Mouse (Mus musculus): ENCODE measurements around the gene Topors. TPM values are rescaled to one million over a fixed set of nuclear protein-coding genes. Genes with fewer than 3 reads are reported as not detected.

Topors gene
- total RNA-seq, 2 experiments from 2014 or later, result 21.6 to 21.7 TPM

DNA sequence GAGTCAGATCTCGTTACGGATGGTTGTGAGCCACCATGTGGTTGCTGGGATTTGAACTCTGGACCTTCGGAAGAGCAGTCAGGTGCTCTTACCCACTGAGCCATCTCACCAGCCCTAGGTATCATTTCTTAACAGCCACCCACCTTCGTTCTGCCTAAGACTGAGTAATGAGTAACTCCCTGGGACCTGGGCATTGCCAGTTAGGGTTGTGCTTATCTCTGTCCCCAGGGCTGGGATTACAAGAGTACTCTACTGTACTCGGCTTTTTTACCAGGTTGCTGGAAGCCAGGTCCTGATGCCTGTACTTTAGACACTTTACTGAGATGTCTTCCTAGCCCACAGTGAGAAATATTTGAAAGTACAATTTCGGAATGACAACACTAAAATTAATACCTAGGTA is 57.5 kb downstream of the Topors start:
- DNase-seq (ENCODE audit: low spot score in 2 of 2), result no peak

Other genes with a start within 250 kb of the Topors start
- 10 to 100 TPM; 23.7 to 24.5 TPM for gene Aco1, start 126.8 kb downstream of the Topors start, total RNA-seq (2021)
- 1 to 10 TPM; 3.2 to 4.2 TPM for gene Ddx58, start 30.0 kb downstream of the Topors start, total RNA-seq (2021)
- gene Smim27, start 271 bp downstream of the Topors start, total RNA-seq (2021), result 10 to 100 TPM; 11.8 to 12.7 TPM
- gene Ndufb6, start 9.6 kb upstream of the Topors start, total RNA-seq (2021), result 100 to 1,000 TPM; 168 to 175 TPM
- 1 to 10 TPM; 7.6 to 8.4 TPM for gene Tmem215, start 202.3 kb upstream of the Topors start, total RNA-seq (2021)

Measured in layer of hippocampus, adult 18-20 months (tissue).